Mouse (Mus musculus) intestine, embryonic 15.5 days (tissue): ENCODE data around the gene Hnf1b. TPM values are rescaled to one million over a fixed set of nuclear protein-coding genes. Genes with fewer than 3 reads are reported as not detected.

ENCODE experiments used
- ATAC-seq: fragments of 200-750 bp; cut with Nextera tagmentation; 2 replicates; pipeline ENCODE4 v1.8.0; 2017; ENCODE audit warnings: moderate TSS enrichment, moderate library complexity
- H3K27ac ChIP-seq: fragments of 300-500 bp; sonication (generic); 2 replicates; pipeline ENCODE4 v1.5.1; 2015; ENCODE audit warnings: mild to moderate bottlenecking, inconsistent platforms
- H3K27me3 ChIP-seq: fragments of 300-500 bp; sonication (generic); replicated peaks from 2 replicates; pipeline ENCODE4 v1.6.1; 2015; ENCODE audit warnings: inconsistent platforms
- H3K36me3 ChIP-seq: fragments of 300-500 bp; sonication (generic); 2 replicates; pipeline ENCODE4 v1.6.1; 2015; ENCODE audit warnings: inconsistent platforms
- H3K4me1 ChIP-seq: fragments of 300-500 bp; sonication (generic); replicated peaks from 2 replicates; pipeline ENCODE4 v1.6.1; 2015; ENCODE audit warnings: inconsistent platforms
- H3K4me2 ChIP-seq: fragments of 300-500 bp; sonication (generic); replicated peaks from 2 replicates; pipeline ENCODE4 v1.6.1; 2015; ENCODE audit warnings: mild to moderate bottlenecking, inconsistent platforms
- H3K4me3 ChIP-seq: fragments of 300-500 bp; sonication (generic); replicated peaks from 2 replicates; pipeline ENCODE4 v1.5.1; 2015; ENCODE audit warnings: inconsistent platforms
- H3K9ac ChIP-seq: fragments of 300-500 bp; sonication (generic); 2 replicates; pipeline ENCODE4 v1.6.1; 2015; ENCODE audit warnings: inconsistent platforms
- H3K9me3 ChIP-seq: fragments of 300-500 bp; sonication (generic); 2 replicates; pipeline ENCODE4 v1.6.1; 2016; ENCODE audit warnings: inconsistent platforms
- WGBS: fragments of 180-500 bp; shearing (Covaris S2); methylation state at CpG from one replicate; pipeline ENCODE4 v1.1.7; 2015; 5-methylcytosine and 5-hydroxymethylcytosine counted together
- polyA plus RNA-seq: library from polyadenylated mRNA; unstranded; fragments of >200 nt; fragmentation: Nextera tagmentation; extraction: Ambion mirVana; gene quantifications from 2 replicates; pipeline ENCODE4 v1.2.1, GENCODE M21; 2015

The Hnf1b gene
- polyA plus RNA-seq, 1 experiment from 2014 or later, result 9.3 TPM

DNA sequence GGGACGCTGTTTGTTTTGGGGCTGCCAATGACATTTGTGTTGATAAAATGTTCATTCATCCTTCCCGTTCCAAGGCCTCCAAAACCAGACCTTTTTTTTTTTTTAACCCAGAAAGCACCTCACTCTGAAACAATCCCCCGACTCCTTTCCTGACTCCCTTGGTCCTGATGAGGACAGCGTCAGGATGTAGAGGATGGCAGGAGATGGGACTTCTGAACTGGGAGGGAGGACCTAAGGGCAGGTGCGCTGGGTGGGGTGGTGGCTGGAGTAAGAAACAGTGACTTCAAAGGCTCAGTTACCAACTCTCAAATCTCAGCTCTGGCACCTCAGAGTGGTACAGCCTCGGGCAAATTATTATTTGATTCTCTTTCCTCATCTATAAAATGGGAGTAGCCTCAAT lies 33.2 kb downstream of the Hnf1b start:
- Histone ChIP-seq H3K4me3 (no peak overlapping the region), H3K4me2 (no peak overlapping the region; the same call in 1 of the 2 replicates), H3K27me3 (no peaks in the 10 kb centered on the region), H3K4me1 (peaks cover 15% of the 10 kb centered on the region; the same call in 1 of the 2 replicates), H3K9ac (no peak overlapping the region), H3K27ac (no peak overlapping the region; the same call in 1 of the 2 replicates), H3K36me3 (no peaks in the 10 kb centered on the region), H3K9me3 (no peaks in the 10 kb centered on the region)
- ATAC-seq, result peak; percentile 64
- 32% methylated on average over 6 of the region's 6 CpGs for WGBS

- H3K4me3 ChIP-seq, result no peak overlapping the region
- H3K27ac ChIP-seq, result no peak overlapping the region; the same call in 1 of the 2 replicates
- ATAC-seq, result no peak
Observed at GRCm38 (mm10) chr11:83883812-83884211, 33.9 kb downstream of the Hnf1b start.

GRCm38 (mm10) chr11:83885175-83885574 lies 35.3 kb downstream of the Hnf1b start:
- H3K27me3 ChIP-seq, result no peaks in the 10 kb centered on the region
- H3K4me3 ChIP-seq, result no peak overlapping the region
- WGBS, result 68% methylated on average over 8 of the region's 8 CpGs
- H3K36me3 ChIP-seq, result no peaks in the 10 kb centered on the region
- H3K27ac ChIP-seq, result no peak overlapping the region
- H3K9ac ChIP-seq, result no peak overlapping the region
- no peak for ATAC-seq
- no peak overlapping the region for H3K4me2 ChIP-seq
- no peaks in the 10 kb centered on the region for H3K9me3 ChIP-seq
- peaks cover 7% of the 10 kb centered on the region; the same call in 1 of the 2 replicates for H3K4me1 ChIP-seq

More at GRCm38 (mm10) chr11:83883812-83884211, 33.9 kb downstream of the Hnf1b start:
- Histone ChIP-seq H3K9ac (no peak overlapping the region), H3K4me1 (peaks cover 14% of the 10 kb centered on the region; the same call in 1 of the 2 replicates), H3K4me2 (no peak overlapping the region), H3K9me3 (no peaks in the 10 kb centered on the region), H3K27me3 (no peaks in the 10 kb centered on the region), H3K36me3 (no peaks in the 10 kb centered on the region)
- 66% methylated on average over 9 of the region's 9 CpGs for WGBS

DNA sequence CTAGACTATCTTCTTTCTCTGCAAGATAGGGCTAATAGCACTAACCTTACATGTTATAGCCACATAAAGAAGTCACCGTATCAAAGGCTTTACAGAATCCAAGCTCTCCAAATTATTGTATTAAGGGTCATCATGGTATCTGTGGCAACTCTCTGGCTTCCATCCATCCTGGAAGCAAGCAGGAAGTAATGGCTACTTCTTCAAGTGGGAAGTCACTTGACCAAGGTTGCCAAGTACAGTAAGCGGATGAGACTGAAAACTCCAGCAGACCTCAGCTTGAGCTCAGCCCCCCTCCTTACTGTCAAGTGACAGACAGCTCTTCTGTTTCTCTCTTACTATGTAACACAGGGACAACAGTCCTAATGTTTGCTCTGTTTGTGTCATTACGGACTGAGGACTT lies 36.9 kb downstream of the Hnf1b start:
- Histone ChIP-seq H3K9me3 (no peaks in the 10 kb centered on the region), H3K36me3 (no peaks in the 10 kb centered on the region), H3K27ac (no peak overlapping the region), H3K4me1 (peaks cover 6% of the 10 kb centered on the region; the same call in 1 of the 2 replicates), H3K4me2 (no peak overlapping the region), H3K4me3 (no peak overlapping the region), H3K27me3 (no peaks in the 10 kb centered on the region), H3K9ac (no peak overlapping the region)
- ATAC-seq, result no peak
- 78% methylated on average over 3 of the region's 3 CpGs for WGBS

- Histone ChIP-seq H3K4me1 (0 out of 2 replicates have a peak, but pooled peaks cover 5% of the 10 kb centered on the region), H3K4me3 (no peak overlapping the region), H3K36me3 (no peaks in the 10 kb centered on the region), H3K4me2 (no peak overlapping the region), H3K9ac (no peak overlapping the region), H3K27ac (peak overlapping the region; percentile 32; the same call in 1 of the 2 replicates), H3K9me3 (no peaks in the 10 kb centered on the region), H3K27me3 (no peaks in the 10 kb centered on the region)
- 37% methylated on average over 6 of the region's 6 CpGs for WGBS
- ATAC-seq, result peak; percentile 89
Observed at GRCm38 (mm10) chr11:83891366-83891765, 41.5 kb downstream of the Hnf1b start.

DNA sequence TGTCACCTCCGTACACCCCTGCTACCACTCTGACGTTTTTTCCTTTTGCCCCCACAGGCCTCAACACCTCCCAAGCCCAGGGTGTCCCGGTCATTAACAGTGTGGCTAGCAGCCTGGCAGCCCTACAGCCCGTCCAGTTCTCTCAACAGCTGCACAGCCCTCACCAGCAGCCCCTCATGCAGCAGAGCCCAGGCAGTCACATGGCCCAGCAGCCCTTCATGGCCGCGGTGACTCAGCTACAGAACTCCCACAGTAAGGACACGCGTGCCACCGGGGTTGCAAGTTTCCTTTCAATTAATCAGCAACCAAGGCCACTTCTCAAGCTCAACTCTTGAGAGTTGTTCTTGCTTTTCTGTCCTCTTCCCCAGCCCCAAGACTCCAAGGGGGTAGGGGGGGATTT lies 43.5 kb downstream of the Hnf1b start:
- no peaks in the 10 kb centered on the region for H3K36me3 ChIP-seq
- WGBS, result 75% methylated on average over 9 of the region's 9 CpGs

DNA sequence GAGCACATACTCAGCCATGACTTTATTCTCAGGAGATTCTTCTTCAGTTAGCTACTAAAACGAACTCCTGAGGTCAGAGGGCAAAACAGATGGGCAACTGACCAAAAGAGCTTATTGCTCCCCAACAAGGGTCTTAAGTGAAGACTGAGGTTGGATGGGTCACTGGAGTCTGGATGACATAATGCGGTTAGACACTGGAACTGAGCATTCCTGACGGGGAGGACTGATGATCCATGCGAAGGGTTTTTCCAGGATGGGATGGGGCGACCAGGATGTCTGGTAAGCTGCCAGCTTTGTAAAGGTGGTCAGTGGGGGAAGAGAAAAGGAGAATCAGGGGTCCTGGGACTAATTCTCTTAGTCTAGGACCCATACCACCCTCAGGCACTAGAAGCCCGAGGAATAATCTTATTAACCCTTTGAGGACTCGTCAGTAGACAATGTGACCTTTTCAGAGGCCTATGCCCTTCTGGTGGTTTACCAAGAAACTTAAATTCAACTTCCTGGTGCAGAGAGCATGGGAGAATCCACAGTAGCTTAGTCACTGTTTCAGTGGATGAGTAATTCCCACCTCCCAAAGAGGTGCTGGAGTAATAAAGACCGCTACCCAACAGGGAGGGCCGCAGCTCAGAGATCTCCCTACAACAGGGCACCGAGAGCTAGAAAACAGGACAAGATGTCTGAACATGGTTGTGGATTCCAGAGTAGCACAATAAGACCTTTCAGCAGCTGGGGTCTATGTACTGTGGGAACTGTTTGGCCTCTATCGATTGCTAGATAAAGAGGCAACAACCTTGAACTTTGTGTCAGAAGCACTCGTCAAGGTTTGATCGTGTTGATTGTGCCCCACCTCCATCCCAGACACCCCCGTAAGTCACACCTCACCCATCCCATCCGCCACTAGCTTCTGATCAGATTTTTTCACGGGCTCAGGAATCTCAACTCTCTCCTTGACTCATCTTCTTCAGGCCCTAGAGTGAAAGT lies 46.9 kb downstream of the Hnf1b start:
- H3K36me3 ChIP-seq, result no peaks in the 10 kb centered on the region
- 65% methylated on average over 16 of the region's 16 CpGs for WGBS

More for the DNA sequence above, 43.5 kb downstream of the Hnf1b start:
- Histone ChIP-seq H3K4me2 (no peak overlapping the region), H3K4me3 (no peak overlapping the region), H3K27ac (no peak overlapping the region), H3K27me3 (no peaks in the 10 kb centered on the region), H3K9ac (no peak overlapping the region), H3K9me3 (no peaks in the 10 kb centered on the region), H3K4me1 (0 out of 2 replicates have a peak, but pooled peaks cover 5% of the 10 kb centered on the region)
- ATAC-seq, result no peak

DNA sequence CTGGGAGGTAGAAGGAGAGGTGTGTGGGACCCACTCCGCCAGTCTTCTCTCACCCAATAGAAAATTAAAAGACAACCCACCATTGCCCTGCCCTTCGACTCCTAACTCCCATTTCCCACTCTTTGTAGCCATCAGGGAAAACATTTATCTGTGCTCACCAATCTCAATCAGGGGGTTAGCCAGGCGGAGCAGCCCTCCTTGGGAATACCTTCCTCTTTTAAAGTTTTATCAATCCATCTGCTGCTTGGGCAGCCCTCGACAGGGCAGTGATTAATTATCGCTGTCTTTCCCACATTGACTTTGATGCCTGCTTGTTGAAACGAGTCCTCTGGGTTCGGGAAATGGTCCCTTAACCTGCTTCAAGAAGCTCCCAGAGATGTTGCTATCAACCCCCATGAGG lies 47.7 kb downstream of the Hnf1b start:
- Histone ChIP-seq H3K27me3 (no peaks in the 10 kb centered on the region), H3K9me3 (no peaks in the 10 kb centered on the region), H3K4me1 (peaks cover 3% of the 10 kb centered on the region; the same call in 1 of the 2 replicates), H3K4me2 (no peak overlapping the region), H3K36me3 (no peaks in the 10 kb centered on the region), H3K27ac (no peak overlapping the region), H3K9ac (no peak overlapping the region), H3K4me3 (no peak overlapping the region)
- WGBS, result 68% methylated on average over 7 of the region's 7 CpGs
- no peak for ATAC-seq

More for the DNA sequence above, 46.9 kb downstream of the Hnf1b start:
- peak; percentile 62 for ATAC-seq
- no peak overlapping the region for H3K4me3 ChIP-seq
- no peak overlapping the region for H3K27ac ChIP-seq
- no peaks in the 10 kb centered on the region for H3K9me3 ChIP-seq
- H3K27me3 ChIP-seq, result no peaks in the 10 kb centered on the region
- no peak overlapping the region for H3K4me2 ChIP-seq
- 0 out of 2 replicates have a peak, but pooled peaks cover 3% of the 10 kb centered on the region for H3K4me1 ChIP-seq
- H3K9ac ChIP-seq, result no peak overlapping the region

DNA sequence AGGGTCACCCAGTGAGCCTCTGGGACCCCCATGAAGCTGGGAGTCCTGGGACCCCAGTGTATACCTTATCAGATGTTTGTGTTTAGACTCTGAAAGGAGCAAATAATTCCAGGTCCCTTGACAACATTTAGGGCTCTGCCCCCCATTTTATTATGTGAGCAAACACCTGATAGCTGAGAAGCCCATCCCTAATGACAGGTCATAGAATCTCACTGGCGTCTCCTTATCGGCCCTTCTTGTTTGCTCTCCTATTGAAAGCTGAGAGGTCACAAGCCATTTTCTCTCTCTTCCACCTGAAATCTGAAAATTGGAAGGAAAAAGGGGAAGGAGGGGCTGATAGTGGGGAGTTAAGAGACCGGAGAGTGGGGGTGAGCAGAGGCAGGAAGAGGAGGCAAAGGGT lies 52.9 kb downstream of the Hnf1b start:
- WGBS, result 52% methylated on average over 3 of the region's 3 CpGs
- no peaks in the 10 kb centered on the region for H3K27me3 ChIP-seq
- no peaks in the 10 kb centered on the region for H3K9me3 ChIP-seq
- H3K27ac ChIP-seq, result peak overlapping the region; percentile 42; the same call in 1 of the 2 replicates
- H3K4me2 ChIP-seq, result no peak overlapping the region
- peak; percentile 39 for ATAC-seq
- H3K4me1 ChIP-seq, result peaks cover 7% of the 10 kb centered on the region
- no peak overlapping the region for H3K4me3 ChIP-seq
- H3K9ac ChIP-seq, result no peak overlapping the region
- no peaks in the 10 kb centered on the region for H3K36me3 ChIP-seq

GRCm38 (mm10) chr11:83905756-83906155 lies 55.9 kb downstream of the Hnf1b start:
- ATAC-seq, result no peak
- Histone ChIP-seq H3K9me3 (no peaks in the 10 kb centered on the region), H3K4me3 (no peak overlapping the region), H3K27me3 (no peaks in the 10 kb centered on the region), H3K36me3 (no peaks in the 10 kb centered on the region), H3K4me2 (no peak overlapping the region), H3K4me1 (peaks cover 10% of the 10 kb centered on the region), H3K9ac (no peak overlapping the region), H3K27ac (no peak overlapping the region)
- WGBS, result 67% methylated on average over 5 of the region's 5 CpGs

DNA sequence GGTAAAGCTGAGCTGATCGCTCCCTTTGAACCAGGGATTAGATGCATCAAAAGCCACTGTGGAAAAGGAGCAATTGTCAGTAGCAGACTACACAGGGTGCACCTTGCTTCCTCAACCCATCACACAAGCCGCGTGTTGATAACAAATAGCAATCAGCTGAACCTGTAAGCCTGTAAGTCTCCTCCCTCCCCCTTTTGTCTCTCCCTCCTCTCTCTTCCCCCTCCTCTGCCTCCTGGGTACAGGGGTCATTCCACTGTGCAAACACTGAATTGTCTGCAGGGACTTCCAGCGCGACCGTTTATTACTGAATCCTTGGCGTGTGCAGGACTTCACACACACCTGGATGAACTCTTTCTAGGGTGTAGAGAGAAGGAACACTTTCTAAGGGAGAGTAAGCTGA lies 58.5 kb downstream of the Hnf1b start:
- Histone ChIP-seq H3K27ac (peak overlapping the region; percentile 58; the same call in 1 of the 2 replicates), H3K36me3 (no peaks in the 10 kb centered on the region), H3K4me1 (peaks cover 5% of the 10 kb centered on the region), H3K9ac (no peak overlapping the region), H3K27me3 (no peaks in the 10 kb centered on the region), H3K9me3 (no peaks in the 10 kb centered on the region), H3K4me3 (no peak overlapping the region), H3K4me2 (no peak overlapping the region)
- 21% methylated on average over 7 of the region's 7 CpGs for WGBS
- peak; percentile 93 for ATAC-seq

DNA sequence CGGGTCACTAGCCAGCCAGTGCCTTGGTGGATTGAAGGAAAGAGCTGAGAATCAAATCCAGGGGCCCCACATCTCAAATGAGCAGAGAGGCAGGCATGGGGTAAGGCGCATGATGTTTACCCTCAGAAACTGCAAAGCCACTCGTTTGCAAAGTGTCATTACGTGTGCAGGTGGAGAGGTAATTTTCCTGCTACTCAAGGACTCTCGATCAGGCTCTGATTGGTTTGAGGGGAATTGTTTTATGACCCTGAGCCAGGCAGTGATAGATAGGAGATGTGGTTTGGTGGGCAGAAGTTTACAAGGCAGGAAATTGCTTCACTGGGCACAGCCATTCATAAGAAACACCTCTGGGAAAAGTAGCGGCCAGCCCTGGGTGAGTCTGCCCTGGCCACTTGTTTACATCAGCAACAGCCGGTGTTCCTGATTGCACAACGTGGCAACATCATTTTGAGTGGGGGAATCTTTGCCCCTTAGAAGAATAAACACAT lies 64.0 kb downstream of the Hnf1b start:
- peak; percentile 89 for ATAC-seq

More for the DNA sequence above, 64.0 kb downstream of the Hnf1b start:
- Histone ChIP-seq H3K4me1 (peaks cover 3% of the 10 kb centered on the region; the same call in 1 of the 2 replicates), H3K4me2 (no peak overlapping the region), H3K27ac (peak overlapping the region; percentile 73), H3K27me3 (no peaks in the 10 kb centered on the region), H3K9ac (no peak overlapping the region), H3K4me3 (no peak overlapping the region), H3K9me3 (no peaks in the 10 kb centered on the region), H3K36me3 (no peaks in the 10 kb centered on the region)
- 11% methylated on average over 8 of the region's 8 CpGs for WGBS
